Mouse (Mus musculus) cerebellum, adult (tissue): Measurements from ENCODE around the gene Ppp1r14a.

Source experiments
- ATAC-seq: cut with Nextera tagmentation; 2 replicates; pipeline ENCODE4 v1.9.2; 2017; ENCODE audit warnings: mild to moderate bottlenecking, moderate library complexity, mixed read lengths; ENCODE audit not compliant: insufficient number of reproducible peaks, low FRiP score, low TSS enrichment

Gene Ppp1r14a

DNA sequence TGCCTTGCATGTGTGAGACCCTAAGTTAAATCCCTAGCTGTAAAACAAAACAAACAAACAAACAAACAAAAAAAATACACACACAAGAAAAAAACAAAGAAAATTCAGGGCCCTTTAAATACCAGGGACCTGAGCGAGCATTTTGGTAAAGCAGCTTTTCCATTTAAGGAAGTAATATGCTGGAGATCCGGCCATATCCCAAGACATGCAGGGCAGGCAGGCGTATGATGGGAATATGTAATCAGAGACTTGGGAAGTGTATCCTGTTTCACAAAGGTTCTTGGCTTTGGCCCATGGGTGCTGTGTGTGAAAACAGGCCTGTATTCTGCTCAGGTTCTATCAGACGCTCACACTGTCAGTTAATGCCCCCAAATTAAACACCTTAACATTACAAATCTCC, 11.6 kb upstream of the Ppp1r14a start:
- ATAC-seq, result no peak

DNA sequence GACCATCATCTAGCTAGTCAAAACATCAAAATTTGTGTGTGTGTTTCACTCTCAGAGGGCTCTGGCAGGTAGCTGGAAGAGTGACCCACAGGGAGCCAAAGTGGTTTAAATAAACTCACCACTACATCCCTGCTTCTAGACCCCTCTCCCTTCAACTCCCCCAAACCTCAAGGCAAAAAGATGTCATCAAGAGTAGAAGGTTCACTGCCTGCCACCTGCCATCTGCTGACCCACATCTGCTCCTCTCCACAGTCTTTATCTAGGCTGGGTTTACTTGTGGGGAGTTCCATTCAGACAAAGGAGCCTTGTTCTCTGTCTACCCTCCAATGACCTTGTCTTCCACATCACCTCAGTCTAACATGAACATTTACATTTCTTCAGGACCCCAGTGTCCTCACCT, 9.8 kb upstream of the Ppp1r14a start:
- no peak for ATAC-seq

DNA sequence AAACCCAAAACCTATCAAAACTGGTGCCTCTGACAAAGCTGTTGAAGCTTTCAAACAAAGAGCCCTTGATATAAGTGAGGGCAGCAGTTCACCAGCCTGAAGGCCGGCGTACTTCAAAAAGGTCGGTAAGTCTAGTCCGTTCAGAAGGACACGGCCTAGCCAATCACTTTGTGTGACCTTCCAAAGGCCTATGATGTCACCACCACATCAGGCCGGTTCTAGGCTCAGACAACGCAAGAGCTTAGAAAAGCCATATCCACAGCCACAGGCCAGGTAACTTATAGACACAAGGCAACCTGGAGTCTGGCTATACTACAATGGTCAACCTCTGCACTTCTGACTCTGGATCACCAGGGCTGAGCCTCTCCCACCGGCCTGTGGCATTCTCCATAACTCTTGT, 9.2 kb upstream of the Ppp1r14a start:
- no peak for ATAC-seq

DNA sequence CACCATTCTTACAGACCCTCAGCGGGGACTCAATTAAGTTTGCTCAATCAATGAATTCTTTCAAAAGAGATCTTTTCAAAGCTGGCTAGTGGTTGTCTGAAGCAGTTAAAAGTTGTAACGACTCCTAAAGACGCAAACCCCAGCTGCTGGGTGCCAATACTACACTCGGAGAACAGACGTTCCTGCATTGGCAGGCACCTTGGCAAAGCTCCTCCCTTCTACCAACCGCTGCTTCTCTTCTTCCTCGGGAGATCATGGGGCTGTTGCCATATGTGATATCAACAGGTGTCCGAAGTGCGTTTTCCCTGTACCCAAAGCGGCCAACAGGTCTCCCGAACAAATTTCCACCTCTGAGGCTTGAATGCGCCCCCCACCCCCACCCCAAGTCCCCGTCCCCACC, 8.3 kb upstream of the Ppp1r14a start:
- 0 out of 2 replicates have a peak, but pooled peaks have one; percentile 10 for ATAC-seq

GRCm38 (mm10) chr7:29281201-29282073, 7.7 kb upstream of the Ppp1r14a start, which contains the start of gene Spint2:
TSS of gene Spint2 (minus strand) at chr7:29281912.
- peak; percentile 64; the same call in 1 of the 2 replicates for ATAC-seq

- ATAC-seq, result no peak
Measured at GRCm38 (mm10) chr7:29282074-29282554, 7.0 kb upstream of the Ppp1r14a start.

DNA sequence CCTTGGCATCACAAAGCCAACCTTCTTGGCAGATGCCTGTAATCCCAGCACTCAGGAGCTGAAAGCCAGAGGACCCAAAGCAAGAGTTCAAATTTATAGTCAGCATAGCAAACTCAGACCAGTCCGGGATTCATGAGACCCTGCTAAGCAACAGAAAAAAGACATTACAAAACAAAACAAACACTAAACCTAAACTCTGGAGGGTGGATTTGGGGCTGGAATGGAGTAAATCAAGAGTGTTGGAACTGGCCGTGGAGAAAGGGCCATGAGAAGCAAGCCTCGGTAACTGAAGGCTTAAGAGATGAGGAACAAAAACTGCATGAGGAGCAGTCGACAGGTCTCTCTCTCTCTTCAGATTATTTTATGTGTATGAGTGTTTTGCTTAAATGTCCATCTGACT, 5.2 kb upstream of the Ppp1r14a start:
- no peak for ATAC-seq

- ATAC-seq, result no peak
Measured at GRCm38 (mm10) chr7:29284523-29284922, 4.6 kb upstream of the Ppp1r14a start.

DNA sequence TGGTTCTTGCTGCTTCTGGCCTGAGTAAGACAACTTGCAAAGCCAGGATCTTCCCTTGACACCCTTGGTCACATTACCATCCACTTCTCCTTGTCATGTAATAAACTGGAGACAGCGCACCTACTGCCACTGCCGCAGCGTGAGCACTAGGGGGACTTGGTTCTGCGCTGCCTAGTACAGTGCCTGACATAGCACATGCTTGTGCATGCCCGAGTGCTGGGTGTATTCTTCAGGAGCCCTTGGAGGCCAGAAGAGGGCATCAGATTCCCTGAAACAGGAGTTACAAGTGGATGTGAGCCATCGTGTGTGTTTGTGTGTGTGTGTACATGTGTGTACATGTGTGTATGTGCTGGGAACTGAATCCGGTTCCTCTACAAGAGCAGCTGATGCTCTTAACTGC, 1.6 kb upstream of the Ppp1r14a start:
- no peak for ATAC-seq

GRCm38 (mm10) chr7:29288079-29288478, 1.0 kb upstream of the Ppp1r14a start:
- no peak for ATAC-seq

DNA sequence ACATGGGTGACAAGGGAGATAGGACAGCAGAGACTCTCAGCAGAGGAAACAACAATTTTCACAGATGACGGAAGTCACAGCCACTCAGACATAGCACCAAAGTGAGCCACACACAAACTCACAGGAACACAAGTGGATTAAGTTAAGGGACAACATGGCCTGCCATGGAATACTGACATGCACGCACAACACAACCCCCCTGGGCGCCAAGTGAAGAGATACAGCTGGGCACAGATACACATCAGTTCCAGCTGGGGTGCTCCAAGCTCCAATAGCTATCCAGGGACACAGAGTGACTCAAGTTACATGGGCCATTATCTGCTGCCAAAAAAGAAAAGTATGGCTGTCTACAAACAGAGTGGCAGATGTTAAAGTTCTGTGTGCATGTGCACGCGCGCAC, 748 bp downstream of the Ppp1r14a start:
- ATAC-seq, result no peak

DNA sequence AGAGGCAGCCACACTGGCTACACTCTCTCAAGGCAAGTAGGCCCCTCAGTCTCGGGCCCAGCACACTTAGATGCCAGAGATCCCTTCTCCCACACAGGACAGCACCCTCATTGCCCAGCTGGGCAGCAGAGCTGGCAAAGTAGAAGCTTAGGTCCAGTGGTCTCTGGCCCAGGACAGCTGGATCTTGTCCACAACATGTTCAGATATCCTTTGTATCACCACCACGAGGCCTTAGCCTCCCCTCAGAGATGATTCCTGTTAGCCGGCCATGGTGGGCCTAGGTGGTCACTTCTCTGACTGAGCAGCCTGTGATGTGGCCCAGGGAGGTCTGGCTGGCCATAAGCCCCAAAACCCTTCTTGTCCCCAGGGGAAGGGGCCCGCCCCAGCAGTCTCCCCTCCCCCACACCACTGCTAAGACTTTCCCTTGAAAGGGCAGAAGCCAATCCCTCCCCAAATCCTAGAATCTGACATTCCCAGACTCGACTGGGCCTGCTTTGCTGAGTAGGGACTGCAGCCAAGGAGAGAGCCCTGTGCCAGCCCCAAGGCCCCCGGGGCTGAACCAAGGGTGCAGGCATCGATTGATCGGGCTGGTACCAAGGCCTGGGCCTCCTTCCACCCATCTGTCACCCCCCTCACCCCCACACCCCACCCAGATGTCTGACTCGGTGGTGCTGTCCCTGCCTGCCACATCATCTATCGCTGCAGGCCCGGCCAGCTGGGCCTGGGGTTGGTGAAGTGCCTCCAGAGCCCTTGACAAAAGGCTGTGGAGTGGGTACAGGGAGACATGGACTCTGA, 1.8 kb downstream of the Ppp1r14a start:
- ATAC-seq, result no peak

DNA sequence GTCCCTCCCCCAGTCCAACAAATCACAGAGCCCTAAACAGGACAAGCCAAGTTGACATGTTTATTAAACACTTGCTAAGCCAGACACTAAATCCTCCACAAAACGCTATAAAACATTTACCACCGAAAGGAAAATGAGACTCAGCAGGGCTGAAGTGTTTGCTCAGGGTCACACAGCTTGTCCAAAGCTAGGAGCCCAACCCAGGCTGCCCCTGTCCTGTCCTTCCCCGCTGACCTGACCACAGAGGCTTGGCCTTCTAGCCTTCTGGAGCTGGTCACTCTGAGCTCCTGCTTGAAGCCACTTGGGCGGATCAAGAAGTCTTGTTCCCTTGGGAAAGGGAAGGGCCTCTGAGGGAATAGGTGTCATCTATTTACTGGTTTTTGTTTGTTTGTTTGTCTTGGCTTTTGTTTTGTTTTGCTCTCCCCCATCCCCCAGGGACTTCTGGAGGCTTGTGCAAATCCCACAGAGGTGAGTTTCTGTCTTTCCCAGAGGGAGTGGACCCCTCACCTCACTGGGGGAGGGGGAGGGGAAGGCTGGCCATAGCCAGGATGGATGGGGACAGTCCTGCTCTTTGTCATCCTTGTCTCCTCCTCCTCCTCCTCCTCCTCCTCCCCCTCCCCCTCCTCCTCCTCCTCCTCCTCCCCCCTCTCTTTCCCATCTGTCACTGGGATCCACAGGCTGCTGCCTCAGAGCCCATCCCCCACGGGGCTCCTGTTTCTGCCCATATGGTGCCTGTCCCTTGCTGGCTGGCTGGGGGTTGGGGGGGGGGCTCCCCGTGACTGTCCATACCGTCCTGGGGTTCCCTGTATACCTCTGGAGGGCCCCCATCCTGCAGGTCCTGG, 2.7 kb downstream of the Ppp1r14a start:
- peak; percentile 60; the same call in 1 of the 2 replicates for ATAC-seq

GRCm38 (mm10) chr7:29292458-29293098, 3.5 kb downstream of the Ppp1r14a start:
- ATAC-seq, result peak; percentile 31; the same call in 1 of the 2 replicates

DNA sequence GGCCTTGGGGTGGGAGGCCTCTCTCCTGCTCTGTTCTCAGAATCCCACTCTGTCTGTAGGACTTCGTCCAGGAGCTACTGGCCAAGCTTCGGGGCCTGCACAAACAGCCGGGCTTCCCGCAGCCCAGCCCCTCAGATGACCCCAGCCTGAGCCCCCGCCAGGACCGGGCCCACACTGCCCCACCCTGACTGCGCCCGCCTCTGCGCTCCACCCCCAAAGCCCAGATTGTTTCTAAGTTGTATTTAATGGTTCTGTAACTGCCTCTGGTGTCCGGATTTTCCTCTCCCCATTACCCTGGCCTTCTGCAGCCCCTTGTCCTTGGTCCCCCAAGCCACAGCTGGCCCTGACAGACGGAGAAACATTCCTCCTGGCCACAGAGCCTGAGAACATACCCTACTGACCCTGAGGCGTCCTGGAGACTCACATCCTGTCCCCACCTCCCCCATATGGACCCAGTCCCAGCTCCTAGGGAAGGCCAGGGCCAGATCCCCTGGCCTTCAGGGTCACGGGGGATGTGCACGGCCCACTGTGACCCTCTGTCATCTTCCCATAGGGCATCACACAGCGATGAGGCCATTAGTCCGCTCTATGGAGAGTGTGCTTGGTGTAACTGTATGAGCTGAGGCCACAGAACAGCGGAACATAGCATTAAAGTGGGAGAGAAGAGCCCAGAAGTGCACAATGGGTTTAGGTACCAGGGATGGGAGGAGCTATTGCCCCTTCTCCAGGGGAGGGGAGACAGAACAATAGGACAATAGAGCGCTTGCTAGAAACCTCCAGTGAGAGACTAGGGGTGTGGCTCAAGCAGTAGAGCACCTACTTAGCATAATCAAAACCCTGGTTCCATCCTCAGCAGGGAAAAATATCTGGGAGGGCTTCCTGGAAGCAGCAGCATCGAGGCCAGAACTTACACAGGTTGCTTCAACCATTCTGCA, 4.3 kb downstream of the Ppp1r14a start:
- no peak for ATAC-seq

- ATAC-seq, result no peak
Measured at GRCm38 (mm10) chr7:29294111-29294761, 5.1 kb downstream of the Ppp1r14a start.

DNA sequence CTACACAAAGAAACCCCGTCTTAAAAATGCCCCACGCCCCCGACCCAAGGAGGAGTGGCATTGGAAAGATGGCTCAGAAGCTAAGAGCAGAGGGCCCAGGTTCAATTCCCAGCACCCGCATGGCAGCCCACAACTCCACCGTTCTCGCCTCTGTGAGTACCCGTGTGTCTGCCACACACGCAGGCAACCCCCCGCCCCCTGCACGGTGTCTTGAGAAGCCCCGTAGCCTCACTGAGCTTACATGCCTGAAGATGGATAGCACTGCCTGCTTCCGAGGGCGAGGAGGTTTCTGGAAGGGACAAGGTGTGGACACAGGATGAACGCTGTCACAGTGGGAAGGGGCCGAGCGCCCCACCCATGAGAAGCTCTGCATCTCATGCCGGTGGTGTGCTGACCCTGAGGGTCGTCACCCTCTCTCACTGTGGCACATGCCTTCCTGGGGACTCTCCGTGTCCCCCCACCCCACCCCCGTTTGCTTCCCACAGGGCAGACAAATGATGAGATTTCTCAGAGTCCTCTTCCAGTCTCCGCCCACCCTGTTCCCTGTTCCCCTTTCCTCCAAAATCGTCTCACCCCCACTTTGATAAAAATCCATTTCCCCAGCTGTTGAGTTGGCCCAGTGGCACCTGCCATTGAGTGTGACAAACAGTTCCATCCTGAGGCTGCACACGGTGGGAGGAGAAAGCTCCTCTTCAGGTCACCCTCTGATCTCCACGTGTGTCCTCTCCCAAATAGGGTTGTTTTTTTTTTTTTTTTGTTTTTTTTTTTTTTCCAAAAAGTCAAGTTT, 6.9 kb downstream of the Ppp1r14a start:
- ATAC-seq, result no peak
